Mouse (Mus musculus): ENCODE results near the gene Rab6b. TPM values are rescaled to one million over a fixed set of nuclear protein-coding genes. Genes with fewer than 3 reads are reported as not detected.

The Rab6b gene
- polyA plus RNA-seq, 1 experiment from 2014 or later: 86.2 TPM

- Histone ChIP-seq H3K9ac (no peak overlapping the region), H3K9me3 (no peaks in the 10 kb centered on the region), H3K36me3 (no peaks in the 10 kb centered on the region), H3K4me3 (no peak overlapping the region), H3K27me3 (no peaks in the 10 kb centered on the region), H3K4me1 (replicated peaks) (peaks cover 22% of the 10 kb centered on the region), H3K4me2 (no peak overlapping the region), H3K27ac (replicated peaks) (0 out of 2 replicates have a peak overlapping the region, but pooled peaks have one; percentile 18)
- no peak for ATAC-seq (ENCODE audit: low read depth)
- 82% methylated on average over 7 of the region's 7 CpGs for whole genome bisulfite sequencing
Measured at GRCm38 (mm10) chr9:103234059-103234458, 122.5 kb downstream of the Rab6b start.

DNA sequence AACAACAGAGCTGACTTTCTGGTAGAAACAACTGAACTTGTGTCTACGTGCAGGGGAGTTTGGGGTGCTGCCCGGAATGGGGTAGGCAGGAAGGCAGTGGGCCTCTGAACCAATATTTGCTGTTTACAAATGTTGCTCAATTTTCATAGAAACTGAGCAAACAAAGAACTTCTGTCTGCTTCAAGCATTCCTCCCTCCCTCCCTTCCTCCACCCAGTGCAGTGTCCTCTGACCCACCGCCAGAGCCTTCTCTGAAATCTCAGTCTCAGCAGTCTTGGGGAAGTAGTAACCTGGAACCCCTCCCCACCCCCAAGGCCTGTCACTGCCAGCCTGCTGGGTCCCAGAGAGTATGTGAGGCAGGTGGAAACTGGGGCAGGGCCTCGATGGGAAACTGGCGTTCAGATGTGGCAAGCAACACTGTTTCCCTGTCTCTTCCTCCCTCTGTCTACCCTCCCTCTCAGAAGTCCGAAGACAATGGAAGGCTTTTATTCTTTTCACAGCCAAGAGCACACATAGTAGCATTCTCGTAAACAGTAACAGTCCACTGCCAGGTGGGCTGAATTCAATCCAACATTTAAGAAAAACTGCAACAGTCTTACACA is 123.1 kb downstream of the Rab6b start:
- 58% methylated on average over 7 of the region's 7 CpGs for WGBS
- Histone ChIP-seq H3K27ac (replicated peaks) (0 out of 2 replicates have a peak overlapping the region, but pooled peaks have one; percentile 18), H3K9me3 (no peaks in the 10 kb centered on the region), H3K4me2 (no peak overlapping the region), H3K36me3 (no peaks in the 10 kb centered on the region), H3K9ac (no peak overlapping the region), H3K4me3 (no peak overlapping the region), H3K27me3 (no peaks in the 10 kb centered on the region), H3K4me1 (replicated peaks) (peaks cover 21% of the 10 kb centered on the region)
- no peak for ATAC-seq (ENCODE audit: low read depth)

Other genes starting within 250 kb of the Rab6b start
- 1.6 and 2.3 TPM in 2 replicates for gene Slco2a1, start 123.1 kb upstream of the Rab6b start, polyA plus RNA-seq (2015; fragmentation: Nextera tagmentation; extraction: Ambion mirVana)
- 51.5 and 56.3 TPM in 2 replicates for gene Srprb, start 90.3 kb downstream of the Rab6b start, polyA plus RNA-seq (2015; fragmentation: Nextera tagmentation; extraction: Ambion mirVana)
- gene Gm20425, start 118.5 kb downstream of the Rab6b start, polyA plus RNA-seq (2015; fragmentation: Nextera tagmentation; extraction: Ambion mirVana): 3.0 and 3.5 TPM in 2 replicates
- 27.1 and 41.0 TPM in 2 replicates for gene Trf, start 118.7 kb downstream of the Rab6b start, polyA plus RNA-seq (2015; fragmentation: Nextera tagmentation; extraction: Ambion mirVana)
- 1.4 and 1.6 TPM in 2 replicates for gene 1300017J02Rik, start 193.3 kb downstream of the Rab6b start, polyA plus RNA-seq (2015; fragmentation: Nextera tagmentation; extraction: Ambion mirVana)
- 20.6 and 24.6 TPM in 2 replicates for gene Topbp1, start 193.4 kb downstream of the Rab6b start, polyA plus RNA-seq (2015; fragmentation: Nextera tagmentation; extraction: Ambion mirVana)